8 mouse cellular contexts compared by ENCODE assay signal in genomic region chr6:116674283-116674886, GRCm38 (mm10). TPM values are rescaled to one million over a fixed set of nuclear protein-coding genes. Genes with fewer than 3 reads are reported as not detected.
DNase-seq lines count a peak whose midpoint lies in the region; ATAC-seq and TF ChIP-seq lines count a peak whose summit lies in the region.

No protein-coding gene starts in this region.

- ATAC-seq in heart, embryonic 16.5 days (replicated peaks; ENCODE audit: extremely low read depth, insufficient read depth, low FRiP score) = no peak
- ATAC-seq in megakaryocyte, adult 5-6 weeks (ENCODE audit: poor library complexity, severe bottlenecking) = peak; percentile 19

- DNase-seq in heart, adult 2 months = peak in 1 of 2 experiments; percentile 26
- no peak for DNase-seq in heart, postnatal 36 days
- no peak for DNase-seq in layer of hippocampus, adult 8-10 months (ENCODE audit: low spot score in 2 of 2)
- DNase-seq in right cerebral cortex, postnatal 14 days = no peak
- no peak for DNase-seq in kidney, adult 8-10 months

- H3K4me1 ChIP-seq in heart, adult 2 months (ENCODE audit: control insufficient read depth, insufficient read depth, low read length) = no peaks in the 10 kb centered on the region
- peaks cover 61% of the 10 kb centered on the region for H3K4me1 ChIP-seq in E14TG2a.4 (replicated peaks; ENCODE audit: low read depth, low read length)
- peaks cover 28% of the 10 kb centered on the region for H3K4me1 ChIP-seq in heart, embryonic 16.5 days (ENCODE audit: control insufficient read depth, insufficient read depth, low read length)

- no peaks in the 10 kb centered on the region for H3K27me3 ChIP-seq in heart, adult 2 months (ENCODE audit: control insufficient read depth, insufficient read depth, low read length)
- peaks cover 59% of the 10 kb centered on the region for H3K27me3 ChIP-seq in E14TG2a.4 (ENCODE audit: insufficient read depth, low read length)
- H3K27me3 ChIP-seq in heart, embryonic 16.5 days (ENCODE audit: control insufficient read depth, insufficient read depth, low read length) = no peaks in the 10 kb centered on the region

- no peaks in the 10 kb centered on the region for H3K36me3 ChIP-seq in heart, adult 2 months (ENCODE audit: control insufficient read depth, insufficient read depth, low read length)
- no peaks in the 10 kb centered on the region for H3K36me3 ChIP-seq in E14TG2a.4 (ENCODE audit: insufficient read depth, low read length)
- no peaks in the 10 kb centered on the region for H3K36me3 ChIP-seq in heart, embryonic 16.5 days (ENCODE audit: control insufficient read depth, insufficient read depth)

- peak overlapping the region; percentile 74 for H3K27ac ChIP-seq in heart, adult 2 months
- H3K27ac ChIP-seq in heart, embryonic 16.5 days (ENCODE audit: low read length) = peak overlapping the region; percentile 47

- H3K9ac ChIP-seq in heart, adult 2 months (ENCODE audit: low read depth, low read length) = no peak overlapping the region
- peak overlapping the region; percentile 50 for H3K9ac ChIP-seq in heart, embryonic 16.5 days (ENCODE audit: low read length)

- peak overlapping the region; percentile 72 for H3K4me2 ChIP-seq in heart, embryonic 16.5 days (ENCODE audit: low read depth, low read length)

- no peak for TF ChIP-seq POLR2A in heart, adult 2 months (IDR thresholded peaks at IDR 0.05; ENCODE audit: insufficient read depth, low read depth, low read length)

- TF ChIP-seq CTCF in heart, adult 2 months (IDR thresholded peaks at IDR 0.05) = no peak
- no peak for TF ChIP-seq CTCF in E14TG2a.4 (conservative IDR thresholded peaks at IDR 0.05; ENCODE audit: low read length)

- TF ChIP-seq EP300 in heart, adult 2 months (IDR thresholded peaks at IDR 0.05; ENCODE audit: insufficient read depth, low read depth, low read length) = no peak

- H3K79me2 ChIP-seq in heart, adult 2 months (replicated peaks; ENCODE audit: control insufficient read depth, insufficient read depth, low read length) = no peaks in the 10 kb centered on the region

- no peaks in the 10 kb centered on the region for H3K9me3 ChIP-seq in E14TG2a.4 (ENCODE audit: low read length)
- H3K9me3 ChIP-seq in heart, embryonic 16.5 days (replicated peaks; ENCODE audit: control insufficient read depth, low read length) = no peaks in the 10 kb centered on the region

- peak overlapping the region; percentile 51; the same call in 1 of the 2 replicates for H3K4me3 ChIP-seq in heart, adult 2 months
- peak overlapping the region; percentile 80 for H3K4me3 ChIP-seq in E14TG2a.4 (replicated peaks; ENCODE audit: low read length)
- peak overlapping the region; percentile 51 for H3K4me3 ChIP-seq in heart, embryonic 16.5 days (ENCODE audit: low read length)

- intact Hi-C loops in heart, adult 2 months (cut with DNase I) = no loop called here
- intact Hi-C loops in heart, postnatal 36 days (cut with DNase I) = no loop called here

- WGBS in heart, adult 2 months = 47% methylated on average over 16 of the region's 16 CpGs
- 30% methylated on average over 16 of the region's 16 CpGs for WGBS in heart, embryonic 16.5 days

RNA-seq across cellular contexts. Expression of gene Rassf4, which starts 0.6 kb away (rescaled TPM):
- 1 to 10 TPM; 5.8 TPM for total RNA-seq in heart, adult 2 months (2021)
- 6.4 and 8.9 TPM in 2 replicates for polyA plus RNA-seq in heart, adult 2 months (2012; rRNA removed)
- total RNA-seq in heart, postnatal 36 days (2021) = 1 to 10 TPM; 6.5 to 8.0 TPM
- polyA plus RNA-seq in heart, embryonic 16.5 days (2015; fragmentation: Nextera tagmentation; extraction: Ambion mirVana) = 6.2 and 6.5 TPM in 2 replicates
- 229 and 230 TPM in 2 replicates for total RNA-seq in megakaryocyte, adult 5-6 weeks (2015)
- 165 and 181 TPM in 2 replicates for total RNA-seq in megakaryocyte, adult 5-6 weeks (2017)
- 1 to 10 TPM; 4.7 to 7.3 (median 5.0) TPM for total RNA-seq in layer of hippocampus, adult 8-10 months (2022)

RNA-seq across cellular contexts. Expression of gene Depp1, which starts 24.0 kb away (rescaled TPM):
- total RNA-seq in heart, adult 2 months (2021) = 10 to 100 TPM; 53.5 to 86.1 TPM
- 32.7 and 53.0 TPM in 2 replicates for polyA plus RNA-seq in heart, adult 2 months (2012; rRNA removed)
- total RNA-seq in heart, postnatal 36 days (2021) = 10 to 100 TPM; 60.4 to 63.7 TPM
- 65.7 and 68.9 TPM in 2 replicates for polyA plus RNA-seq in heart, embryonic 16.5 days (2015; fragmentation: Nextera tagmentation; extraction: Ambion mirVana)
- 0.36 TPM in 1 of 2 replicates, not detected in the other for total RNA-seq in megakaryocyte, adult 5-6 weeks (2015)
- 0.18 and 0.49 TPM in 2 replicates for total RNA-seq in megakaryocyte, adult 5-6 weeks (2017)
- total RNA-seq in layer of hippocampus, adult 8-10 months (2022) = 1 to 10 TPM in 3 of 4 experiments, under 1 TPM in 1; 0.94 to 2.9 (median 1.9) TPM

RNA-seq across cellular contexts. Expression of gene Tmem72, which starts 42.3 kb away (rescaled TPM):
- total RNA-seq in heart, adult 2 months (2021) = under 1 TPM; 0.03 to 0.05 TPM
- polyA plus RNA-seq in heart, adult 2 months (2012; rRNA removed) = under 0.01 TPM in 2 replicates
- total RNA-seq in heart, postnatal 36 days (2021) = under 1 TPM in 1 of 2 experiments, not detected in 1; 0.03 TPM
- 0.03 and 0.06 TPM in 2 replicates for polyA plus RNA-seq in heart, embryonic 16.5 days (2015; fragmentation: Nextera tagmentation; extraction: Ambion mirVana)
- 0.13 and 0.21 TPM in 2 replicates for total RNA-seq in megakaryocyte, adult 5-6 weeks (2015)
- 0.12 and 0.33 TPM in 2 replicates for total RNA-seq in megakaryocyte, adult 5-6 weeks (2017)
- total RNA-seq in layer of hippocampus, adult 8-10 months (2022) = under 1 TPM; 0.53 to 0.82 (median 0.66) TPM

RNA-seq across cellular contexts. Expression of gene Zfp422, which starts 45.6 kb away (rescaled TPM):
- 10 to 100 TPM; 14.8 to 19.2 TPM for total RNA-seq in heart, adult 2 months (2021)
- 13.1 and 27.8 TPM in 2 replicates for polyA plus RNA-seq in heart, adult 2 months (2012; rRNA removed)
- 10 to 100 TPM; 18.2 to 19.3 TPM for total RNA-seq in heart, postnatal 36 days (2021)
- polyA plus RNA-seq in heart, embryonic 16.5 days (2015; fragmentation: Nextera tagmentation; extraction: Ambion mirVana) = 78.8 and 89.8 TPM in 2 replicates
- 53.4 and 53.8 TPM in 2 replicates for total RNA-seq in megakaryocyte, adult 5-6 weeks (2015)
- 20.6 and 20.8 TPM in 2 replicates for total RNA-seq in megakaryocyte, adult 5-6 weeks (2017)
- 10 to 100 TPM; 19.8 to 22.8 (median 20.4) TPM for total RNA-seq in layer of hippocampus, adult 8-10 months (2022)

Comparison
In these comparisons a context has a peak if more than half of its experiments do, and no peak if none do; other contexts are left out.
1. RNA of gene Rassf4, which starts 0.6 kb away (total RNA-seq): 165 to 230 TPM in megakaryocyte, adult 5-6 weeks; 6.5 to 8.0 TPM in heart, postnatal 36 days, 5.8 TPM in heart, adult 2 months and 4.7 to 7.3 TPM in layer of hippocampus, adult 8-10 months; every median in the first group is over 10 times any median in the second.
2. RNA of gene Depp1, which starts 24.0 kb away (total RNA-seq): 53.5 to 86.1 TPM in heart, adult 2 months and 60.4 to 63.7 TPM in heart, postnatal 36 days; 0.94 to 2.9 TPM in layer of hippocampus, adult 8-10 months and 0.18 to 0.49 TPM in megakaryocyte, adult 5-6 weeks; every median in the first group is over 10 times any median in the second.
3. Peak in every context shown above with its lines, with median percentiles within 50 percentile points of each other: H3K4me3 ChIP-seq.